Mouse (Mus musculus) heart, postnatal 0 days (tissue): ENCODE results near the gene Fosl1. TPM values are rescaled to one million over a fixed set of nuclear protein-coding genes. Genes with fewer than 3 reads are reported as not detected.

Source experiments
- ATAC-seq: fragments of 200-750 bp; cut with Nextera tagmentation; 2 replicates; pipeline ENCODE4 v1.8.0; 2017; ENCODE audit warnings: low read depth, moderate number of reproducible peaks, moderate library complexity; ENCODE audit not compliant: insufficient read depth
- DNase-seq: peaks from one replicate; pipeline ENCODE4 v3.0.0-alpha.2; 2016; ENCODE audit warnings: low spot score
- H3K27ac ChIP-seq: fragments of 300-500 bp; sonication (generic); 2 replicates; pipeline ENCODE4 v1.5.1; 2014; ENCODE audit warnings: low read depth, mild to moderate bottlenecking
- H3K27me3 ChIP-seq: fragments of 300-500 bp; sonication (generic); 2 replicates; pipeline ENCODE4 v1.6.1; 2014; ENCODE audit warnings: low read length, mixed read lengths; ENCODE audit not compliant: control insufficient read depth, insufficient read depth
- H3K36me3 ChIP-seq: fragments of 300-500 bp; sonication (generic); replicated peaks from 2 replicates; pipeline ENCODE4 v1.6.1; 2014; ENCODE audit warnings: low read length, mixed read lengths; ENCODE audit not compliant: control insufficient read depth, insufficient read depth
- H3K4me1 ChIP-seq: fragments of 300-500 bp; sonication (generic); 2 replicates; pipeline ENCODE4 v1.6.1; 2014; ENCODE audit warnings: antibody characterized with exemption; ENCODE audit not compliant: control insufficient read depth, insufficient read depth
- H3K4me2 ChIP-seq: fragments of 300-500 bp; sonication (generic); 2 replicates; pipeline ENCODE4 v1.6.1; 2014; ENCODE audit warnings: low read depth, mild to moderate bottlenecking, low read length, moderate library complexity
- H3K4me3 ChIP-seq: fragments of 300-500 bp; sonication (generic); 2 replicates; pipeline ENCODE4 v1.5.1; 2014; ENCODE audit warnings: low read depth, low read length
- H3K9ac ChIP-seq: fragments of 300-500 bp; sonication (generic); replicated peaks from 2 replicates; pipeline ENCODE4 v1.6.1; 2014; ENCODE audit warnings: low read depth, low read length, mixed read lengths
- H3K9me3 ChIP-seq: fragments of 300-500 bp; sonication (generic); replicated peaks from 2 replicates; pipeline ENCODE4 v1.6.1; 2016; ENCODE audit warnings: low read length; ENCODE audit not compliant: control insufficient read depth
- CTCF ChIP-seq: IDR thresholded peaks from 2 replicates; pipeline ENCODE4 v1.5.1; 2016; ENCODE audit warnings: antibody characterized with exemption, control low read depth, low read depth
- EP300 ChIP-seq: IDR thresholded peaks from 2 replicates; pipeline ENCODE4 v1.6.1; 2016; ENCODE audit warnings: antibody characterized with exemption, low read depth
- WGBS: fragments of 180-500 bp; shearing (Covaris S2); extraction: QIAGEN DNeasy Blood & Tissue Kit; methylation state at CpG from one replicate; pipeline ENCODE4 v1.1.7; 2014; 5-methylcytosine and 5-hydroxymethylcytosine counted together
- polyA plus RNA-seq: library from polyadenylated mRNA; unstranded; fragments of >200 nt; fragmentation: Nextera tagmentation; extraction: Ambion mirVana; gene quantifications from 2 replicates; pipeline ENCODE4 v1.2.1, GENCODE M21; 2015
- total RNA-seq: library from RNA; depleted of rRNA; stranded (reverse); fragments of >200 nt; gene quantifications from 2 replicates; pipeline ENCODE4 v1.2.3, GENCODE M21; 2014; ENCODE audit warnings: low replicate concordance

The Fosl1 gene
- total and polyA plus RNA-seq, 2 experiments from 2014 or later: 0.12 TPM; not detected in 1

DNA sequence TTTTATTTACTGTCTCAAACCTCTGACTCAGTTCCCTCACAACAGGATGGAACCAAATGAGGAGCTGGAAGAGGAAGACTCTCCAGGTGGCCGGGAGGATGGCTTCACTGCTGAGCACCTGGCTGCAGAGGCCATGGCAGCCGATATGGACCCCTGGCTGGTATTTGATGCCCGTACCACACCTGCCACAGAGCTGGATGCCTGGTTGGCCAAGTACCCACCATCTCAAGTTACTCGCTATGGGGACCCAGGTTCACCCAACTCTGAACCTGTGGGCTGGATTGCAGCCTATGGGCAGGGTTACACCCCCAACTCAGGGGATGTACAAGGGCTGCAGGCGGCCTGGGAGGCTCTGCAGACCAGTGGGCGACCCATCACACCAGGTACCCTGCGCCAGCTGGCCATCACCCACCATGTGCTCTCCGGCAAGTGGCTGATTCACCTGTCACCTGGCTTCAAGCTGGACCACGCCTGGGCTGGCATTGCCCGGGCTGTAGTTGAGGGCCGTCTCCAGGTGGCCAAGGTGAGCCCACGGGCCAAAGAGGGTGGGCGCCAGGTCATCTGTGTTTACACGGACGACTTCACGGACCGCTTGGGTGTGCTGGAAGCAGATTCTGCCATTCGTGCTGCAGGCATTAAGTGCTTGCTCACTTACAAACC, 21.3 kb upstream of the Fosl1 start:
- Histone ChIP-seq H3K27me3 (no peaks in the 10 kb centered on the region), H3K4me3 (peak overlapping the region; percentile 61), H3K4me1 (peaks cover 15% of the 10 kb centered on the region), H3K9ac (peak overlapping the region; percentile 73), H3K36me3 (peaks cover 30% of the 10 kb centered on the region), H3K27ac (peak overlapping the region; percentile 83), H3K4me2 (peak overlapping the region; percentile 81), H3K9me3 (no peaks in the 10 kb centered on the region)
- WGBS: 82% methylated on average over 18 of the region's 18 CpGs
- ATAC-seq (no peak), DNase-seq (no peak)
- TF ChIP-seq CTCF: no peak
- TF ChIP-seq EP300: no peak

DNA sequence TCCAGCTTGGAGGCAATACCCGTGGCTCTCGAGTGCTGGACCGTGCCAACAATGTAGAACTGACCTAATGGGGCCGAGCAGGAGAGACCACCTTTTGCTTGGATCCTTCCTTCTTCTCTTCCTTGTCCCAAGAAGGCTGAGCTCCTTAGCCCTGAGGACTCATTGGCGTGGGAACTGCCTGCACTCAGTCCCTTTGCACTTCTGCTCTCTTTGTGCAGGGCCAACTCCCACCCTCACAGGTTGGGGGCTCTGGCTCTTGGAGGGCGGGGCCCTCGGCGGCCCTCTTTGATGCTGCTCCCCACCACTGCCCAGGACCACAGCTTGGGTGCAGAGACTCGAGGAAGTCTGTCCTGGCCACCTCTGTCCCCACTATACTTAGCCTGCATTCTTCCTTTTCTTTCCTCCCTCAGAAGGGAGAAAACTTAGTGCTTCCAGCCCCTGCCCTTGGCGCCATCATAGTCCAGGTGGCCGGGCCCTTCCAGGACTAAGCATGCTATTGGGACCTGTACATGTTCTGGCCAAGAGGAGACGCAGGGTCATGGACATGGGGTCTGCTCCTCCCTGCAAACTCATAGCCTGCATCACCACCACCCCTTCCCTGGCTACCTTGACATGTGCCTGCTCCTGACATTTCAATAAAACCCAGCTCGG, 20.6 kb upstream of the Fosl1 start:
- Histone ChIP-seq H3K9me3 (no peaks in the 10 kb centered on the region), H3K9ac (no peak overlapping the region), H3K4me3 (no peak overlapping the region), H3K4me1 (peaks cover 15% of the 10 kb centered on the region), H3K36me3 (peaks cover 23% of the 10 kb centered on the region), H3K27me3 (no peaks in the 10 kb centered on the region), H3K4me2 (no peak overlapping the region), H3K27ac (no peak overlapping the region)
- WGBS: 84% methylated on average over 13 of the region's 13 CpGs
- DNase-seq (no peak), ATAC-seq (no peak)
- TF ChIP-seq CTCF: no peak
- TF ChIP-seq EP300: no peak

DNA sequence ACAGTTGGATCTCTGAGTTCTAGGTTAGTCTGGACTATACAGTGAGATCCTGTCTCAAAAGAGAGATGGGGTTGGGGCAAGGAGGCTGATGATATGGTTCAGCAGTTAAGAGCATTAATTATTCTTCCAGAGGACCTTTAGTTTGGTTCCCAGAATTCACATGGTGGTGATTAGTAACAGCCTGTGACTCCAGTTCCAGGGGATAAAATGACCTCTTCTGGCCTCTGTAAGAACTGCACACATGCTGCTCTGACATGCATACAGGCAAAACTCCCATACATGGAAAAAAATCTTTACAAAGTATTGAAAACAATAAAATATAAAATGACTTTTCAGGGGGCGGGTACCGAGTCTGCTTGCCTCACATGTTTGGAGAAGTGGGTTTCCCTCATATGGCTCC, 19.3 kb upstream of the Fosl1 start:
- H3K9me3 ChIP-seq: no peaks in the 10 kb centered on the region
- no peaks in the 10 kb centered on the region for H3K27me3 ChIP-seq
- peak; percentile 51 for TF ChIP-seq CTCF
- no peak for TF ChIP-seq EP300
- H3K9ac ChIP-seq: no peak overlapping the region
- no peak overlapping the region for H3K4me3 ChIP-seq
- ATAC-seq (no peak), DNase-seq (peak; percentile 65)
- H3K36me3 ChIP-seq: peaks cover 14% of the 10 kb centered on the region
- no peak overlapping the region for H3K4me2 ChIP-seq
- 77% methylated on average over 2 of the region's 2 CpGs for WGBS
- peaks cover 16% of the 10 kb centered on the region for H3K4me1 ChIP-seq
- H3K27ac ChIP-seq: peak overlapping the region; percentile 15; the same call in 1 of the 2 replicates

DNA sequence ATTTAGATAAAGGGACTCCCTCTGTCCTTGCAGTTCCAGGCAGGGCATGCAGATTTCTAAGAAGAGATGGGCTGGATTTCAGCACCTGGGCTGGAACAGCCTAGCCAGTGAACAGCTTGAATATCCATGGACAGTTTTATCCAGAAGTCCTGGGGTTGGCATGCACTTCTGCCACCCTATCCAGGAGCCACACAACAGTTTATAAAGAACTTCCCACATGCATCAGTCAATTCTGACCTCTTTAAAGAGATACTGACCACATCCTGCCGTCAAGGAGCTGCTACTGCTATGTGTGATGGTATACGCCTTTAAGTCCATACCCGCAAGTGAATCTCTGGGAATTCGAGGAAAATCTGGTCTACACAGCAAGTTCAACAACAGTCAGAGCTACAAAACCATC, 18.1 kb upstream of the Fosl1 start:
- 78% methylated on average over 4 of the region's 4 CpGs for WGBS
- H3K4me2 ChIP-seq: no peak overlapping the region
- H3K9ac ChIP-seq: no peak overlapping the region
- peaks cover 14% of the 10 kb centered on the region for H3K36me3 ChIP-seq
- no peaks in the 10 kb centered on the region for H3K9me3 ChIP-seq
- no peaks in the 10 kb centered on the region for H3K27me3 ChIP-seq
- peaks cover 16% of the 10 kb centered on the region for H3K4me1 ChIP-seq
- DNase-seq (no peak), ATAC-seq (no peak)
- no peak for TF ChIP-seq EP300
- no peak for TF ChIP-seq CTCF
- no peak overlapping the region for H3K27ac ChIP-seq
- no peak overlapping the region for H3K4me3 ChIP-seq

DNA sequence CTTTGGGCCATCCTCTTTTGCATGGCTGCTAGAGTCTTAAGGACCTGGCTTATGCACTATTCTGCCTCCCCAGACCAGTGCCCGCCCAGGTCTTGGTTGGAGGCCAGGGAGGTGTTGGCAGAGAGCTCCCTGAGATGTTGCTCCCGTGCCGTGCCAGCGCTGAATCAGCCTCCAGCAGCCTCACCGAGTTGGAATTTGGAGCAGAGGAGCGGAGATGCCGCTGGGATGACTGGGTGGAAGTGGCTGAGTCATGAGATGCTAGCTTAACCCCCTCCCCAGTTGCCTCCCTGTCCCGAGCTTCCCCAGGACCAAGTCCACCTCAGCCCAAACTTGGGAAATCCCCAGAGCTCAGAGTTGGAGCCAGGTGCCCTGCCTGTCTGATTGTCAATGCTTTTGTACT, 17.5 kb upstream of the Fosl1 start:
- DNase-seq (no peak), ATAC-seq (no peak)
- H3K4me3 ChIP-seq: no peak overlapping the region
- no peak overlapping the region for H3K9ac ChIP-seq
- peaks cover 14% of the 10 kb centered on the region for H3K36me3 ChIP-seq
- no peak overlapping the region for H3K27ac ChIP-seq
- TF ChIP-seq EP300 (no peak), CTCF (no peak)
- H3K4me1 ChIP-seq: peaks cover 16% of the 10 kb centered on the region
- WGBS: 29% methylated on average over 8 of the region's 8 CpGs
- H3K4me2 ChIP-seq: no peak overlapping the region
- H3K27me3 ChIP-seq: no peaks in the 10 kb centered on the region
- H3K9me3 ChIP-seq: no peaks in the 10 kb centered on the region

DNA sequence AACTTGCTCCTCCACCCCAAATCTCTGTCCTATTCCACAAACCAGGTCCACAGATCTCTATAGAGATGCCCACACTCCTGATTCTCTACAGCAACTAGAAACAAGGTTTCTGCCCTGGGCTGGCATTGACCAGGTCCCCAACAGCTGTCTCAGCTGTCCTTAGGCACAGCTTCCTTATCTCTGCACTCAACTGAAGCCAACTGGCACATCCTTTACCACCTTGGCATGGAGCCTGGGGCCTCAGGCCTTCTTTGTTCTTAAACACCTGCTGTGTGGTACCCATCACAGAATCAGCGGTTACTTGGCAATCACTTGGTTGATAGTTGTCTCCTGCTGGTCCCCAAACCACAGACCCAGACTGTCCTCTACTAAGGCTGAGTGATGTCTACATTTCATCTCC, 16.9 kb upstream of the Fosl1 start:
- ATAC-seq (no peak), DNase-seq (no peak)
- Histone ChIP-seq H3K9me3 (no peaks in the 10 kb centered on the region), H3K9ac (no peak overlapping the region), H3K4me1 (peaks cover 16% of the 10 kb centered on the region), H3K27ac (no peak overlapping the region), H3K4me3 (no peak overlapping the region), H3K27me3 (no peaks in the 10 kb centered on the region), H3K4me2 (no peak overlapping the region), H3K36me3 (peaks cover 14% of the 10 kb centered on the region)
- 69% methylated on average over 1 of the region's 1 CpGs for WGBS
- TF ChIP-seq EP300: no peak
- no peak for TF ChIP-seq CTCF
